Mouse (Mus musculus) limb, embryonic 11.5 days (tissue): ENCODE measurements at regions not wholly inside any gene's neighbourhood (a gene's known extent, or its start where the extent isn't known, plus 50 kb on each side); places are given as distances from the start of the nearest gene placed in this dataset.

Experiments used
- ATAC-seq: fragments of 200-750 bp; cut with Nextera tagmentation; 2 replicates; pipeline ENCODE4 v1.8.0; 2017; ENCODE audit warnings: low read depth; ENCODE audit not compliant: insufficient number of reproducible peaks, low FRiP score, low TSS enrichment
- DNase-seq: peaks from one replicate; pipeline ENCODE4 v3.0.0-alpha.2; 2015; ENCODE audit warnings: low spot score
- H3K27ac ChIP-seq: fragments of 300-500 bp; sonication (generic); replicated peaks from 2 replicates; pipeline ENCODE4 v1.5.1; 2014; ENCODE audit warnings: low read depth, mild to moderate bottlenecking, low read length
- H3K27me3 ChIP-seq: fragments of 300-500 bp; sonication (generic); 2 replicates; pipeline ENCODE4 v1.6.1; 2014; ENCODE audit warnings: mild to moderate bottlenecking, low read length, mixed read lengths; ENCODE audit not compliant: control insufficient read depth, insufficient read depth
- H3K36me3 ChIP-seq: fragments of 300-500 bp; sonication (generic); 2 replicates; pipeline ENCODE4 v1.6.1; 2014; ENCODE audit warnings: mild to moderate bottlenecking, low read length, moderate library complexity, mixed read lengths; ENCODE audit not compliant: control insufficient read depth, insufficient read depth
- H3K4me1 ChIP-seq: fragments of 300-500 bp; sonication (generic); 2 replicates; pipeline ENCODE4 v1.6.1; 2014; ENCODE audit warnings: low read length, mixed read lengths; ENCODE audit not compliant: control insufficient read depth, insufficient read depth
- H3K4me2 ChIP-seq: fragments of 300-500 bp; sonication (generic); 2 replicates; pipeline ENCODE4 v1.6.1; 2014; ENCODE audit warnings: low read depth, mild to moderate bottlenecking, moderate library complexity; ENCODE audit not compliant: severe bottlenecking
- H3K4me3 ChIP-seq: fragments of 300-500 bp; sonication (generic); 2 replicates; pipeline ENCODE4 v1.5.1; 2014; ENCODE audit warnings: low read depth, low read length
- H3K9ac ChIP-seq: fragments of 300-500 bp; sonication (generic); 2 replicates; pipeline ENCODE4 v1.6.1; 2014; ENCODE audit warnings: mild to moderate bottlenecking, low read length
- H3K9me3 ChIP-seq: fragments of 300-500 bp; sonication (generic); 2 replicates; pipeline ENCODE4 v1.6.1; 2016; ENCODE audit warnings: low read length; ENCODE audit not compliant: control insufficient read depth
- WGBS: fragments of 180-500 bp; shearing (Covaris S2); extraction: QIAGEN DNeasy Blood & Tissue Kit; methylation state at CpG from one replicate; pipeline ENCODE4 v1.1.7; 2014; 5-methylcytosine and 5-hydroxymethylcytosine counted together

DNA sequence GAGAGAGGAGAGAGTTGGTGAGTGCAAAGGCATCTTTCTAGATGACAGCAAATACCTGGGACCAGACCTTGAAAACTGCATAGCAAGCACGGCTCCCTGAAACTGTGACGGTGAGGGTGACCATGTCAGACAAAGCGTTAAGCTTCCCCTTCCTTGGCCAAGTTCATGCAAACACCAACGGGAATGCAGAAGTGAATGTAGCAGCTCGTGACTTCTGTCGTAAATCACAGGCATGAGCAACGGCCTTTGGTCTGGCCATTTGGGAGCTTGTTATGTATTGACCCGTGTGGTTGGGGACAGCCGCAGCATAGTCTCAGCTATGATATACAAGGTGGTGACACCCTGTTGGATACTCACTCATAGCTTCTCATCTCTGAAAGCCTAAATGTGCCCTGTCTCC, 156.4 kb downstream of the Utp18 start:
- DNase-seq (no peak), ATAC-seq (no peak)
- no peaks in the 10 kb centered on the region for H3K27me3 ChIP-seq
- H3K36me3 ChIP-seq, result no peaks in the 10 kb centered on the region
- no peak overlapping the region for H3K4me2 ChIP-seq
- no peak overlapping the region for H3K9ac ChIP-seq
- H3K9me3 ChIP-seq, result no peaks in the 10 kb centered on the region
- no peak overlapping the region for H3K4me3 ChIP-seq
- H3K4me1 ChIP-seq, result no peaks in the 10 kb centered on the region
- WGBS, result 63% methylated on average over 9 of the region's 9 CpGs
- no peak overlapping the region for H3K27ac ChIP-seq

DNA sequence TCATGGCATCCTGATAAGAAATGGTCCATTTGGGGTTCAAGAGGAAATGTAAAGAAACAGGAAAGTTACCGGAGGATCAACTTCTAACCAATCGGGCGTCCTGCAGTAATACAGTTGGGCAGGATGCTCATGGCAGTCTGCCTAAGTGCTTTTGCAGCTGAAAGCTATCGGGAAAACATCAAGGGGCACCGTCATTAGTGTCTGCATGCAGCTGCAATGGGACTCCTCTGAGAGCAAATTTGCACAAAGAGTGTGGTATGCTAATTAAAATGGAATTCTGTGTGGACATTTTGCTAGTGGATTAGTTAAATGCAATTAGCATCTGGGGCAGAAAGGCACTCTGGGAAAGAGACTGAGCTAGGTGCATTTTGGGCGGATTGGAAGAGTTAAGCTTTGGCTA, 160.3 kb downstream of the Utp18 start:
- no peak for ATAC-seq

DNA sequence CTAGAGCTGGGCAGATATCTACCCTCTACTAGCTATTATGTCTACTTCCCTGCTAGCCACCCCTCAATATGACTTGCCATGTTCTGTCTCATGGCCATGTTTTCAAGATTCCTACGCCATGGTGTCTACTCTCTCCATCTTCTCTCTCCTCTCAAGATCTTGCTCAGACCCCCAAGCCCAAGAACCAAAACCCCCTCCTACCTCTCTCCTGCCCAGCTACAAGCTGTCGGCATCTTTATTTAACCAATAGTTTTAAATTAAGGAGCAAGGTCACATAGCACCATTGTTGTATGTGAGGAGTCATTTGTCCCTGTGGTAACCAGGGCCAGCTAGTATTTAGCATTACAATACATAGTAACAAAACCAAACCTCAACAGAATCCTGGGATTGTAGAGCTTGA, 166.4 kb downstream of the Utp18 start:
- Histone ChIP-seq H3K4me2 (no peak overlapping the region), H3K4me1 (no peaks in the 10 kb centered on the region), H3K9me3 (no peaks in the 10 kb centered on the region), H3K4me3 (no peak overlapping the region), H3K27me3 (no peaks in the 10 kb centered on the region), H3K9ac (no peak overlapping the region), H3K27ac (no peak overlapping the region), H3K36me3 (no peaks in the 10 kb centered on the region)
- DNase-seq (no peak), ATAC-seq (no peak)
- WGBS, result 92% methylated on average over 2 of the region's 2 CpGs

More for the DNA sequence above, 160.3 kb downstream of the Utp18 start:
- 76% methylated on average over 6 of the region's 6 CpGs for WGBS
- Histone ChIP-seq H3K4me3 (no peak overlapping the region), H3K4me2 (no peak overlapping the region), H3K9ac (no peak overlapping the region), H3K4me1 (no peaks in the 10 kb centered on the region), H3K27me3 (no peaks in the 10 kb centered on the region), H3K36me3 (no peaks in the 10 kb centered on the region), H3K27ac (no peak overlapping the region), H3K9me3 (no peaks in the 10 kb centered on the region)
- no peak for DNase-seq

GRCm38 (mm10) chr11:93709686-93710085, 175.9 kb downstream of the Utp18 start:
- no peak overlapping the region for H3K4me2 ChIP-seq
- no peaks in the 10 kb centered on the region for H3K9me3 ChIP-seq
- no peak overlapping the region for H3K27ac ChIP-seq
- H3K27me3 ChIP-seq, result no peaks in the 10 kb centered on the region
- H3K36me3 ChIP-seq, result no peaks in the 10 kb centered on the region
- DNase-seq (no peak), ATAC-seq (no peak)
- 79% methylated on average over 4 of the region's 4 CpGs for WGBS
- H3K9ac ChIP-seq, result no peak overlapping the region
- H3K4me1 ChIP-seq, result no peaks in the 10 kb centered on the region
- no peak overlapping the region for H3K4me3 ChIP-seq

GRCm38 (mm10) chr11:93696982-93697541, 188.5 kb downstream of the Utp18 start:
- WGBS, result 87% methylated on average over 8 of the region's 8 CpGs
- H3K4me2 ChIP-seq, result no peak overlapping the region
- no peaks in the 10 kb centered on the region for H3K36me3 ChIP-seq
- H3K9me3 ChIP-seq, result no peaks in the 10 kb centered on the region
- H3K4me3 ChIP-seq, result no peak overlapping the region
- ATAC-seq (no peak), DNase-seq (no peak)
- H3K9ac ChIP-seq, result no peak overlapping the region
- H3K4me1 ChIP-seq, result no peaks in the 10 kb centered on the region
- H3K27me3 ChIP-seq, result no peaks in the 10 kb centered on the region
- no peak overlapping the region for H3K27ac ChIP-seq

DNA sequence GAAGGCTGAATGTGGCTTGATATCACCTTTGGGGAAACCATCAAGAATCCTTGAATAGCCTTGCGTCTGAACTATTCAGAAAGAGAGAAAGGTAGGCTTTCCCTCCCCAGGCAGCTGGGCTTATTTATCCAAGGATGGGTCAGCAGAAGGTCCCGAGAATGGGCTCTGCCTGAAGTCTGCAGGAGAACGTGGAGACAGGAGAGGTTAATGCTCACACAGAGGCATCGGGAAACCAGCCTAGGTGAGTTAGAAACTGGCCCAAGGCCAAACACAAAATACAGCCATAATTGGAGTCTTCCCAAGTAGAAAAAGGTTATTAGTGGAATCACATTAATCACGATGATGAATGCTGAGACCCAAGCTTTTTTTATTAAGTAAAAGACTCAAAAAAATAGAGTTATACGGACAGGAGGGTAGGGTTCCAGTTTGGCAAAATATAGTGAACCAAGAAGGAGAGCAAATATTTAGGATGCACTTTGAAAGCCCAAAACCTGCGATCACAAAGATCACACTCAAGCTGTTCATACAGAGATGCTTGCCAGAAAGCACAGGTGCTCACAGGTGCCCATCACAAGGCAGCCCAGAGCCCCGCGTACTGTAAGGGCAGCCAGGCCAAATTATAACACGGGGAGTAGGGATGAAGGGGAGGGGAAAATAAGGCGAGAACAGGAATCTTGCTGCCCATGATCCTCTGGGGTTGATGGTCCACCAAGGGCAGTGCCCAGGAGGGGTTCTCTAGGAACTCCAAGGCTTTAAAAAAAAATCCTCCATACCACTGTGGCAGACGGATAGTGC, 189.3 kb downstream of the Utp18 start:
- no peaks in the 10 kb centered on the region for H3K36me3 ChIP-seq
- H3K4me3 ChIP-seq, result no peak overlapping the region
- no peak for ATAC-seq
- DNase-seq, result no peak
- 84% methylated on average over 12 of the region's 12 CpGs for WGBS
- H3K27ac ChIP-seq, result no peak overlapping the region
- no peaks in the 10 kb centered on the region for H3K4me1 ChIP-seq
- H3K4me2 ChIP-seq, result no peak overlapping the region
- no peaks in the 10 kb centered on the region for H3K27me3 ChIP-seq
- H3K9me3 ChIP-seq, result no peaks in the 10 kb centered on the region
- H3K9ac ChIP-seq, result no peak overlapping the region

GRCm38 (mm10) chr11:93683691-93684090, 201.9 kb downstream of the Utp18 start:
- no peaks in the 10 kb centered on the region for H3K9me3 ChIP-seq
- H3K27me3 ChIP-seq, result no peaks in the 10 kb centered on the region
- no peaks in the 10 kb centered on the region; the same call in 1 of the 2 replicates for H3K4me1 ChIP-seq
- peak; percentile 36 for DNase-seq
- no peak overlapping the region for H3K9ac ChIP-seq
- H3K27ac ChIP-seq, result no peak overlapping the region
- H3K4me3 ChIP-seq, result no peak overlapping the region
- 12% methylated on average over 5 of the region's 5 CpGs for WGBS
- no peaks in the 10 kb centered on the region for H3K36me3 ChIP-seq
- no peak overlapping the region for H3K4me2 ChIP-seq
- ATAC-seq, result no peak

GRCm38 (mm10) chr11:93676299-93676698, 209.3 kb downstream of the Utp18 start:
- no peaks in the 10 kb centered on the region for H3K9me3 ChIP-seq
- H3K4me1 ChIP-seq, result no peaks in the 10 kb centered on the region
- DNase-seq (no peak), ATAC-seq (no peak)
- no peaks in the 10 kb centered on the region for H3K27me3 ChIP-seq
- 89% methylated on average over 5 of the region's 5 CpGs for WGBS
- H3K36me3 ChIP-seq, result no peaks in the 10 kb centered on the region
- H3K9ac ChIP-seq, result no peak overlapping the region
- H3K27ac ChIP-seq, result no peak overlapping the region
- H3K4me2 ChIP-seq, result no peak overlapping the region
- H3K4me3 ChIP-seq, result no peak overlapping the region
